Comparison of ENCODE assay signal across 8 mouse cellular contexts in genomic region chr11:106669873-106670173, GRCm38 (mm10). TPM values are rescaled to one million over a fixed set of nuclear protein-coding genes. Genes with fewer than 3 reads are reported as not detected.
DNase-seq lines count a peak whose midpoint lies in the region; ATAC-seq lines count a peak whose summit lies in the region.

No protein-coding gene starts in this region.

- H3K9me3 ChIP-seq in heart, embryonic 11.5 days (replicated peaks; ENCODE audit: control insufficient read depth, low read length): no peaks in the 10 kb centered on the region
- no peaks in the 10 kb centered on the region for H3K9me3 ChIP-seq in midbrain, embryonic 16.5 days (replicated peaks; ENCODE audit: control insufficient read depth, low read length, poor library complexity, severe bottlenecking)

- no peak overlapping the region for H3K9ac ChIP-seq in heart, embryonic 11.5 days (ENCODE audit: low read depth, low read length)
- H3K9ac ChIP-seq in midbrain, embryonic 16.5 days (ENCODE audit: low read depth, low read length): no peak overlapping the region

- H3K27ac ChIP-seq in heart, embryonic 11.5 days (ENCODE audit: low read depth, low read length): no peak overlapping the region
- no peak overlapping the region for H3K27ac ChIP-seq in midbrain, embryonic 16.5 days (ENCODE audit: low read length)

- H3K4me3 ChIP-seq in heart, embryonic 11.5 days (ENCODE audit: low read depth, low read length): no peak overlapping the region
- H3K4me3 ChIP-seq in midbrain, embryonic 16.5 days (ENCODE audit: low read depth, low read length): no peak overlapping the region

- no peaks in the 10 kb centered on the region for H3K36me3 ChIP-seq in heart, embryonic 11.5 days (ENCODE audit: control insufficient read depth, insufficient read depth, low read length)
- no peaks in the 10 kb centered on the region for H3K36me3 ChIP-seq in midbrain, embryonic 16.5 days (ENCODE audit: control insufficient read depth, insufficient read depth, low read length)

- peaks cover 29% of the 10 kb centered on the region for H3K4me1 ChIP-seq in heart, embryonic 11.5 days (ENCODE audit: control insufficient read depth, insufficient read depth, low read length)
- H3K4me1 ChIP-seq in midbrain, embryonic 16.5 days (ENCODE audit: control insufficient read depth, insufficient read depth, low read length): peaks cover 13% of the 10 kb centered on the region

- ATAC-seq in heart, embryonic 11.5 days (replicated peaks; ENCODE audit: insufficient number of reproducible peaks, low FRiP score, low TSS enrichment): no peak
- no peak for ATAC-seq in midbrain, embryonic 16.5 days

- WGBS in heart, embryonic 11.5 days (ENCODE audit: insufficient replicate concordance): 19% methylated on average over 5 of the region's 9 CpGs
- 28% methylated on average over 6 of the region's 9 CpGs for WGBS in midbrain, embryonic 16.5 days

- no peak overlapping the region for H3K4me2 ChIP-seq in heart, embryonic 11.5 days
- no peak overlapping the region for H3K4me2 ChIP-seq in midbrain, embryonic 16.5 days (ENCODE audit: low read length)

- H3K27me3 ChIP-seq in heart, embryonic 11.5 days (ENCODE audit: control insufficient read depth, insufficient read depth, low read length): no peaks in the 10 kb centered on the region
- no peaks in the 10 kb centered on the region for H3K27me3 ChIP-seq in midbrain, embryonic 16.5 days (ENCODE audit: control insufficient read depth, insufficient read depth, low read depth, low read length)

- intact Hi-C loops in heart, postnatal 25 days (cut with DNase I): no loop called here
- intact Hi-C loops in left cerebral cortex, postnatal 36 days (cut with DNase I): no loop called here

- peak; percentile 98 for DNase-seq in heart, adult 11 months
- peak; percentile 68 for DNase-seq in T-cell, adult 2 months (ENCODE audit: low spot score)
- peak; percentile 54 for DNase-seq in heart, postnatal 25 days (ENCODE audit: low spot score)
- DNase-seq in spleen, postnatal 4 days (ENCODE audit: low spot score in 2 of 2): peak; percentile 53 to 66
- DNase-seq in left cerebral cortex, postnatal 36 days (ENCODE audit: low spot score in 2 of 2): no peak
- no peak for DNase-seq in left cerebral cortex, adult 8-10 months (ENCODE audit: low spot score in 2 of 2)

RNA-seq across cellular contexts. Expression of gene Tex2, which starts 56.6 kb away (rescaled TPM):
- 12.3 and 14.9 TPM in 2 replicates for polyA plus RNA-seq in heart, embryonic 11.5 days (2014; fragmentation: Nextera tagmentation; extraction: Ambion mirVana)
- 10 to 100 TPM; 45.5 to 46.7 TPM for total RNA-seq in heart, postnatal 25 days (2021)
- 100 to 1,000 TPM; 102 to 112 TPM for total RNA-seq in left cerebral cortex, postnatal 36 days (2021)
- total RNA-seq in left cerebral cortex, adult 8-10 months (2022): 100 to 1,000 TPM; 112 to 137 (median 119) TPM
- polyA plus RNA-seq in midbrain, embryonic 16.5 days (2015; fragmentation: Nextera tagmentation; extraction: Ambion mirVana): 35.9 and 37.5 TPM in 2 replicates

Comparison
In these comparisons a context has a peak if more than half of its experiments do, and no peak if none do; other contexts are left out.
1. DNase-seq: peak in heart, adult 11 months (single experiment), T-cell, adult 2 months (single experiment), heart, postnatal 25 days (single experiment) and spleen, postnatal 4 days (2 of 2); none in left cerebral cortex, postnatal 36 days (0 of 2) and left cerebral cortex, adult 8-10 months (0 of 2).